Mouse (Mus musculus) stomach, embryonic 16.5 days (tissue): ENCODE measurements around the gene Zfp334. TPM values are rescaled to one million over a fixed set of nuclear protein-coding genes. Genes with fewer than 3 reads are reported as not detected.
A peak's percentile ranks its signal among the peaks of the same experiment; 100 is the strongest.

Experiments
- ATAC-seq: fragments of 200-750 bp; cut with Nextera tagmentation; 2 replicates; pipeline ENCODE4 v1.8.0; 2017; ENCODE audit warnings: moderate number of reproducible peaks, moderate TSS enrichment; ENCODE audit not compliant: insufficient read depth, low FRiP score
- H3K27ac ChIP-seq: fragments of 300-500 bp; sonication (generic); 2 replicates; pipeline ENCODE4 v1.5.1; 2014; ENCODE audit warnings: low read length
- H3K27me3 ChIP-seq: fragments of 300-500 bp; sonication (generic); 2 replicates; pipeline ENCODE4 v1.6.1; 2014; ENCODE audit warnings: low read length, control low read depth, mixed read lengths; ENCODE audit not compliant: control insufficient read depth, insufficient read depth
- H3K36me3 ChIP-seq: fragments of 300-500 bp; sonication (generic); 2 replicates; pipeline ENCODE4 v1.6.1; 2014; ENCODE audit warnings: low read length; ENCODE audit not compliant: control insufficient read depth, insufficient read depth
- H3K4me1 ChIP-seq: fragments of 300-500 bp; sonication (generic); 2 replicates; pipeline ENCODE4 v1.6.1; 2014; ENCODE audit warnings: low read length, control low read depth, mixed read lengths; ENCODE audit not compliant: control insufficient read depth, insufficient read depth
- H3K4me2 ChIP-seq: fragments of 300-500 bp; sonication (generic); 2 replicates; pipeline ENCODE4 v1.6.1; 2014; ENCODE audit warnings: low read depth, low read length, mixed read lengths
- H3K4me3 ChIP-seq: fragments of 300-500 bp; sonication (generic); replicated peaks from 2 replicates; pipeline ENCODE4 v1.5.1; 2014; ENCODE audit warnings: mild to moderate bottlenecking, low read length
- H3K9ac ChIP-seq: fragments of 300-500 bp; sonication (generic); 2 replicates; pipeline ENCODE4 v1.6.1; 2014; ENCODE audit warnings: low read length
- H3K9me3 ChIP-seq: fragments of 300-500 bp; sonication (generic); replicated peaks from 2 replicates; pipeline ENCODE4 v1.6.1; 2016; ENCODE audit warnings: low read length, control low read depth; ENCODE audit not compliant: control insufficient read depth
- WGBS: fragments of 180-500 bp; shearing (Covaris S2); extraction: QIAGEN DNeasy Blood & Tissue Kit; methylation state at CpG from one replicate; pipeline ENCODE4 v1.1.7; 2014; 5-methylcytosine and 5-hydroxymethylcytosine counted together
- polyA plus RNA-seq: library from polyadenylated mRNA; unstranded; fragments of >200 nt; fragmentation: Nextera tagmentation; extraction: Ambion mirVana; gene quantifications from 2 replicates; pipeline ENCODE4 v1.2.1, GENCODE M21; 2015

Gene Zfp334
- polyA plus RNA-seq, 1 experiment from 2014 or later = 4.8 TPM

DNA sequence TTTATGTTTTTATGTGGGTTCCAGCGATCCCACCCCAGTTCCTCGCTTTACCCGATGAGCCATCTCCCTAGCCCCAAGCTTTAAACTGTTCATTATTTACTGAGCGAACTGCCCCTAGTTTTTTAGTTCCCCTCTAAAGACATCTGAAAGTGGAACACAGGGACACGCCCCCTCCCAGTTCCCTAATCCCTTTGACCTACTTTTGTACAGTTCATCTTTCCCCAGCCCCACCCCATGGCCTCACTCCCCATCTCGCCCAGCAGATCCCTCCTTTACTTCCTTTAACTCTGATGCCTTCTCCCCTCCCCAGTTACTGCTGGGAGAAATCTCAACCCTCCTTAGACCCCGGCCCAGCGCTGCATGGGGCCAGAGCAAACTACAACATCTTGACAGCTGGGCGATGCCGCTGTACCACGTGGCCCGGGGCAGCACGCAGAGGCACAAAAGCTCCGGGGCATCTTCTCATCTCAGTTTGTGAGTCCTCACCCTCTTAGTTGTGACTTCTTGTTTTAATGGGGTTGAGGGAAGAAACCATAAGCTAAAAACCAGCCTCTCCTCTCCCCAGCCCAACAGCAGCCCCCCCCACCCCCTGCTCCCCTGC lies 55.3 kb downstream of the Zfp334 start:
- ATAC-seq = no peak
- Histone ChIP-seq H3K9ac (no peak overlapping the region), H3K4me2 (no peak overlapping the region), H3K4me1 (0 out of 2 replicates have a peak, but pooled peaks cover 3% of the 10 kb centered on the region), H3K27me3 (no peaks in the 10 kb centered on the region; the same call in 1 of the 2 replicates), H3K27ac (no peak overlapping the region; the same call in 1 of the 2 replicates), H3K9me3 (no peaks in the 10 kb centered on the region), H3K4me3 (no peak overlapping the region), H3K36me3 (no peaks in the 10 kb centered on the region)
- 46% methylated on average over 14 of the region's 14 CpGs for WGBS

DNA sequence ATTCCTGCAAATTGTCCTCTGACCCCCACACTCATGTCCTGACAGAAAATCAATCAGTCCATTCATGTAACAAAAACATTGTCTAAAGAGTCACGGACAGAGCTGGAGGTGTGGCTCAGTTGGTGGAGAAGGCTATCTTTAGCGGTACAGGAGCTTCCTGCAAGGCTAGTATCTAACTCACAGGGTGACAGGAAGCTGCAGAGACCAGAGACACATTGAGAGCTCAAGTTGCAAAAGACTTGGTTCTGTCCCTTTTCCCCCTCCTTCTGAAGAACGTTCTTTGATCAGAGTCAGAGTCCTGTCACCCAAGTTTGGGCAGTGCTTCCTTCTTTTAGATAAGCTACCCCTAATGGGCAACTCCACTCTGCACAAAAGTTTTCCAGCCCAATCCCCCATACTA lies 58.4 kb downstream of the Zfp334 start:
- H3K27me3 ChIP-seq = no peaks in the 10 kb centered on the region; the same call in 1 of the 2 replicates
- no peak overlapping the region for H3K4me3 ChIP-seq
- no peak overlapping the region for H3K4me2 ChIP-seq
- no peaks in the 10 kb centered on the region for H3K36me3 ChIP-seq
- 8% methylated on average over 3 of the region's 3 CpGs for WGBS
- H3K9ac ChIP-seq = no peak overlapping the region
- no peak overlapping the region for H3K27ac ChIP-seq
- H3K4me1 ChIP-seq = peaks cover 18% of the 10 kb centered on the region
- no peaks in the 10 kb centered on the region for H3K9me3 ChIP-seq
- no peak for ATAC-seq

DNA sequence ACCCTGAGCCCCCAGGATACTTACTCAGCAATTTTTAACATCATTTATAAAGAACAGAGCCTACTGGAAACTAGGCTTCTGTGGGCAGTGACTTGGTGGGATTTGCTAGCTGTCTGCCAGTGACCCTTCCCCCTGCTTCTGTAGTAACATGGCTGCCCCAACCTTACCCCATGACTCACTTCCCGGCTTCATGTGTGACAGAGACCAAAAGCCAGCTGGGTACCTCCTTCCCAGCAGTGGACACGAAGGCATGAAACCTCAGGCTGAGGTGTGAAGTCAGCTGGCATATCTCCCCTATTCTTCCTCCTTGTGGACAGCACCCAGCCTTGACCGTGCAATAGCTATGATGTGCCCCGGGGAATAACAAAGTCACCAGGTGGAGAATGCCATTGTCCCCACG lies 59.3 kb downstream of the Zfp334 start:
- peaks cover 28% of the 10 kb centered on the region for H3K4me1 ChIP-seq
- H3K9me3 ChIP-seq = no peaks in the 10 kb centered on the region
- H3K4me3 ChIP-seq = no peak overlapping the region
- no peaks in the 10 kb centered on the region; the same call in 1 of the 2 replicates for H3K27me3 ChIP-seq
- no peak overlapping the region for H3K27ac ChIP-seq
- H3K9ac ChIP-seq = no peak overlapping the region
- H3K4me2 ChIP-seq = no peak overlapping the region
- WGBS = 72% methylated on average over 5 of the region's 5 CpGs
- no peak for ATAC-seq
- H3K36me3 ChIP-seq = no peaks in the 10 kb centered on the region

DNA sequence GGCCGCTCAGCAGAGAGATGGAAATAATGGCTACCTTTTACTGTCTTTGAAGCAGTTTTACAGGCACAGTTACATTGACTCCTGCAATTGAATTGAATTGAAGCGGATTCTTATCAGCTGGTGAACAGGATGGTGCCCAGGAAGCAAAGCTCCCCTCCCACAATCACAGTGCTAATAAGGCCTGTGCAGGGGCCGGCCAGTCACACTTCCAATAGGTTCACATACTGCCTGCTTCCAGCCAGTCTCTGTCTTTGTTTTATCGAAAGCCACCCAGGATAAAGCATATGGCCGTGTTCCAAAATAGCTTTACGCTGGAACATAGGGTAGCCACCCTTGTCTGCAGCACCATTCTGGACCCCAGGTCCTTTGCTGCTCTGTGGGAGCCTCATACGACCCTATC lies 60.7 kb downstream of the Zfp334 start:
- H3K4me1 ChIP-seq = peaks cover 31% of the 10 kb centered on the region
- peak overlapping the region; percentile 83 for H3K4me2 ChIP-seq
- H3K9ac ChIP-seq = peak overlapping the region; percentile 79; the same call in 1 of the 2 replicates
- 50% methylated on average over 7 of the region's 7 CpGs for WGBS
- H3K9me3 ChIP-seq = no peaks in the 10 kb centered on the region
- H3K27ac ChIP-seq = no peak overlapping the region
- no peaks in the 10 kb centered on the region; the same call in 1 of the 2 replicates for H3K27me3 ChIP-seq
- no peak for ATAC-seq
- peak overlapping the region; percentile 88; the same call in 1 of the 2 replicates for H3K4me3 ChIP-seq
- H3K36me3 ChIP-seq = no peaks in the 10 kb centered on the region

DNA sequence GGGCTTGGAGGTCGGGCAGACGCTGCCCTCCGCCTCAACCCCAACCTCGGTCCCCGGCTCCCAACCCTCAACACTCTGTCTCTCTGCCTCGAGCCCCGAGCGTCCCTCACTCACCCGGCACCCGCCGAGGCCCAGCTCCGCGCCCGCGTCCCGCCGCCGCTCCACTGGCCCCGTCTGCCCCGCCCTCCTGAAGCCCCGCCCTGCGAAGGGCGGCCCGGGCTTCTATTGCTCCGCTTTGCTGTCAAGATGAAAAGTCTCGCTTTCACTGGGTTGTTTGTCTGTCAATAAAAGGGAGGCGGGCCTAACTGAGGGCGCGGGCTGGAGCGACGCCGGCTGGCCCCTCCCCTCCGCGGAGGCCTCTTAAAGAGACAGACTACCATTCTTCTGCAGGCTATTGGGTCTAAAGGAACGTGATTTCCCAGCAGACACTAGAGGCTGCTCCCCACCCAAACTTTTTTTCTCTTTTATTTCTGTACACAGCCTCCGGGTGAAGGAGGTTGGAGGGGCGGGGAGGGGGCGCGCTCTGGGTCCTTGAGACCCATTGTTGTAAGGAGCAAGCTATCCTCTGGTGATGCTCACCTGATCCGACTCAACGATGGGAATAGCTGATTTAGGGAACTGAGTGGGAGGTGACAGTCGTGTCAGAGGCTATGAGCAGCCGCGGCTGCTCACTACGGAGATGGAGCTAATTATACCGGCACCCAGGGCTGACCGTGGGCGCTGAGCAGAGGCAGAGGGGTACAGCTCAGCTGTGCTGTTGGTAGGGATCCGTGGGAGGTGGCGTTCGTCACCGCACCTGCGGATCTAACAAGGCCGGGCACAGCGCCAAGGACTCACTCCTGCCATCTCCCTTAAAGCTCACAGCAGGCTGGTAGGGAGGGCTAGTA lies 61.5 kb downstream of the Zfp334 start, which contains the start of gene Elmo2:
Gene Elmo2 (minus strand): TSS at position 176 of the 887 bp plus-strand sequence.
- Histone ChIP-seq H3K36me3 (no peaks in the 10 kb centered on the region), H3K9ac (peak within 1 kb of the TSS; percentile 90), H3K27ac (peak within 1 kb of the TSS; percentile 60), H3K4me3 (peak within 1 kb of the TSS; percentile 88), H3K9me3 (no peaks in the 10 kb centered on the region), H3K4me2 (peak within 1 kb of the TSS; percentile 83), H3K4me1 (peaks cover 37% of the 10 kb centered on the region), H3K27me3 (no peaks in the 10 kb centered on the region)
- ATAC-seq = peak; percentile 99
- WGBS = under 1% methylated on average over 55 of the region's 55 CpGs

DNA sequence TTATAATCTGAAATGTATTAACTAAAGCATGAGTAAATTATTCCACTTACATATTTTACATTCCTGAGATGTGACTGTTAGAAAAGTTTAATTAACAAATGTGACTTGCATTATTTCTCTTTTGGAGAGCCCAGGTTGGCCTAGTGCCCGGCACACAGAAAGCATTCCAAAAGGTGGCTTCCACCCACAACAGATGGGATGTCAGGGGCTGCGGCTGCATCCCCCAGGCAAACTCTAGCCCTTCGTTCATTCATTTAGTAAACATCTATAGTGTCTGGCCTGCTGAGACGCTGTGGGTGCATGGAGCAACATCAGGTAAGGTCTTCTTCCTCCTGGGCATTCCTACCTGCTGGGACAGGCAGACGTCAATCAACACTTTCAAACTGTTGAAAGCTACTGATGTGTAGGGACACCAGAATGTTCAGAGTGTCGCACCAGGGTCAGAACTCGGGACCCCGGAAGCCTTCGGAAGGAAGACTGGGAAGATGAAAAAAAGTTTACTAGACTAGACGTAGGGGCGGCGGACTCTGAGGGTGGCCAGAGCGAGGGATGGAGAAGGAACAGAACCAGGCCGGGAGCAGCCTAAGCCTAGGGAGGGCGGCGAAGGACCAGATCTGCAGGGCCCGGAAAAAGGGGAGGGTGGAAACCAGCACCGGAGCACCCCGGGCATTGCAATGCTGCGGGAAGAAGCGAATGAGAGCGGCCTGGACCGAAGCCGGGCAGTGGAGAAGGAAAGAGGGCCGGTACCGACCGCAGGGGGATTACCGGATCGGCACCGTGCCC lies 62.3 kb downstream of the Zfp334 start:
- H3K36me3 ChIP-seq = no peaks in the 10 kb centered on the region
- H3K27ac ChIP-seq = peak overlapping the region; percentile 51
- H3K9ac ChIP-seq = peak overlapping the region; percentile 90
- H3K4me1 ChIP-seq = peaks cover 46% of the 10 kb centered on the region
- peak; percentile 12; the same call in 1 of the 2 replicates for ATAC-seq
- H3K4me3 ChIP-seq = peak overlapping the region; percentile 88
- H3K27me3 ChIP-seq = no peaks in the 10 kb centered on the region
- H3K4me2 ChIP-seq = peak overlapping the region; percentile 63
- under 1% methylated on average over 30 of the region's 30 CpGs for WGBS
- no peaks in the 10 kb centered on the region for H3K9me3 ChIP-seq

Other genes starting within 250 kb of the Zfp334 start
- gene Cdh22, start 153.4 kb downstream of the Zfp334 start, polyA plus RNA-seq = 0.19 and 0.21 TPM in 2 replicates
- gene Slc35c2, start 100.4 kb downstream of the Zfp334 start, polyA plus RNA-seq = 67.3 and 68.9 TPM in 2 replicates
- gene Elmo2, start 61.8 kb downstream of the Zfp334 start, polyA plus RNA-seq = 56.0 and 59.1 TPM in 2 replicates
- 0.64 and 0.87 TPM in 2 replicates for gene Zfp663, start 19.5 kb downstream of the Zfp334 start, polyA plus RNA-seq
- gene Ocstamp, start 12.1 kb upstream of the Zfp334 start, polyA plus RNA-seq = 0.56 and 0.67 TPM in 2 replicates
- gene Slc13a3, start 85.0 kb upstream of the Zfp334 start, polyA plus RNA-seq = 0.87 and 1.00 TPM in 2 replicates
- 24.6 and 26.7 TPM in 2 replicates for gene Trp53rka, start 105.1 kb upstream of the Zfp334 start, polyA plus RNA-seq
- 10.6 and 11.9 TPM in 2 replicates for gene Slc2a10, start 115.5 kb upstream of the Zfp334 start, polyA plus RNA-seq
- 7.8 and 14.3 TPM in 2 replicates for gene Eya2, start 206.8 kb upstream of the Zfp334 start, polyA plus RNA-seq